Mouse (Mus musculus) lung, postnatal 0 days (tissue): Measurements from ENCODE around the gene Ndufa5. TPM values are rescaled to one million over a fixed set of nuclear protein-coding genes. Genes with fewer than 3 reads are reported as not detected.

Experiments used
- ATAC-seq: fragments of 200-750 bp; cut with Nextera tagmentation; 2 replicates; pipeline ENCODE4 v1.8.0; 2017; ENCODE audit warnings: moderate library complexity
- DNase-seq: peaks from one replicate; pipeline ENCODE4 v3.0.0-alpha.2; 2016; ENCODE audit warnings: low spot score
- H3K27ac ChIP-seq: fragments of 300-500 bp; sonication (generic); 2 replicates; pipeline ENCODE4 v1.5.1; 2014; ENCODE audit warnings: antibody characterized with exemption, mild to moderate bottlenecking, low read length, mixed read lengths
- H3K27me3 ChIP-seq: fragments of 300-500 bp; sonication (generic); replicated peaks from 2 replicates; pipeline ENCODE4 v1.6.1; 2014; ENCODE audit warnings: low read length, mixed read lengths; ENCODE audit not compliant: insufficient read depth
- H3K36me3 ChIP-seq: fragments of 300-500 bp; sonication (generic); 2 replicates; pipeline ENCODE4 v1.6.1; 2014; ENCODE audit warnings: low read length, mixed read lengths; ENCODE audit not compliant: insufficient read depth
- H3K4me1 ChIP-seq: fragments of 300-500 bp; sonication (generic); 2 replicates; pipeline ENCODE4 v1.6.1; 2014; ENCODE audit warnings: antibody characterized with exemption, low read depth, low read length, mixed read lengths; ENCODE audit not compliant: insufficient read depth
- H3K4me2 ChIP-seq: fragments of 300-500 bp; sonication (generic); replicated peaks from 2 replicates; pipeline ENCODE4 v1.6.1; 2014; ENCODE audit warnings: low read depth, mild to moderate bottlenecking, low read length, moderate library complexity, mixed read lengths
- H3K4me3 ChIP-seq: fragments of 300-500 bp; sonication (generic); 2 replicates; pipeline ENCODE4 v1.5.1; 2014; ENCODE audit warnings: low read depth, low read length
- H3K9ac ChIP-seq: fragments of 300-500 bp; sonication (generic); replicated peaks from 2 replicates; pipeline ENCODE4 v1.6.1; 2014; ENCODE audit warnings: low read depth, mild to moderate bottlenecking
- H3K9me3 ChIP-seq: fragments of 300-500 bp; sonication (generic); 2 replicates; pipeline ENCODE4 v1.6.1; 2016; ENCODE audit warnings: low read length, mixed read lengths
- CTCF ChIP-seq: IDR thresholded peaks from 2 replicates; pipeline ENCODE4 v1.5.1; 2016; ENCODE audit warnings: antibody characterized with exemption, mild to moderate bottlenecking
- EP300 ChIP-seq: IDR thresholded peaks from 2 replicates; pipeline ENCODE4 v1.6.1; 2016; ENCODE audit warnings: antibody characterized with exemption, mild to moderate bottlenecking, control low read depth
- WGBS: fragments of 180-500 bp; shearing (Covaris S2); extraction: QIAGEN DNeasy Blood & Tissue Kit; methylation state at CpG from one replicate; pipeline ENCODE4 v1.1.7; 2014; 5-methylcytosine and 5-hydroxymethylcytosine counted together
- polyA plus RNA-seq: library from polyadenylated mRNA; unstranded; fragments of >200 nt; fragmentation: Nextera tagmentation; extraction: Ambion mirVana; gene quantifications from 2 replicates; pipeline ENCODE4 v1.2.1, GENCODE M21; 2015

The Ndufa5 gene
- polyA plus RNA-seq, 1 experiment from 2014 or later = 244 TPM

DNA sequence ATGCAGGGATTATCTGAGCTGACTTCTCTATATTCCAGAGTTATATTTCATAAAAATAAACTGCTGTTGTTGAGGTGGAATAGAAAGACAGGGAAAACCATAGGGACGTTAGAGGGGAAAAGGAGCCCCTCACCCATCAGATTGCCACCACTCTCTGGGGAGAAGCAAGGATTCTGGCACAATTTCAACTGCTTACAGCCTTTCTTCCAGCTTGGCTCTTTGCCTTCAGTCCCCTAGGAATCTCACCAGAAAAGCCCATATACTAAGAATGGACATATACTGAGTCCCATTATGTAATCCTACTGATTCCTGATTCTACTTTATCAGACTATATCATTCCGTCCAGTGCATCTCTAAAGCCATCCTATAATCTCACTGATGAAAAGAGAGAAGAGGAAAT, 23.7 kb downstream of the Ndufa5 start:
- no peak overlapping the region for H3K27ac ChIP-seq
- TF ChIP-seq CTCF (no peak), EP300 (no peak)
- no peaks in the 10 kb centered on the region for H3K27me3 ChIP-seq
- ATAC-seq = no peak
- no peak overlapping the region for H3K9ac ChIP-seq
- H3K4me3 ChIP-seq = no peak overlapping the region
- DNase-seq = no peak
- H3K9me3 ChIP-seq = no peaks in the 10 kb centered on the region
- no peak overlapping the region for H3K4me2 ChIP-seq
- H3K4me1 ChIP-seq = no peaks in the 10 kb centered on the region
- WGBS = 55% methylated on average over 2 of the region's 2 CpGs
- H3K36me3 ChIP-seq = no peaks in the 10 kb centered on the region

DNA sequence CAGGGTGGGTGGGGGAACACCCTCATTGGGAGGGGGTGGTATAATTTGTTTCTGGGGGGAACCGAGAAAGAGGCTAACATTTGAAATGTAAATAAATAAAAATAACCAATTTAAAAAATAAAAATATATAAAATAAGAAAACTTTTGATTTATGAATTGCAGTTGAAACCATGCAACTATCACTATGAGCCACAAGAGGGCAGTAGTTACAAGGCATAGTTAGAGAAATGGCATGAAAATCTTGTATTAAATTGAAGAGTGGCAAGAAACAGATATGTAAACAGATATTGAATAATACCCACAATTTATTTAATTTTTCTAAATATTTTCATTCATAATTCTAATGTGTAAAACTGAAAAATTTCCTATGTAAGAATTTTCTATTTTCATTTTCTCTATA, 37.5 kb downstream of the Ndufa5 start:
- H3K4me1 ChIP-seq = no peaks in the 10 kb centered on the region
- DNase-seq = peak; percentile 58
- ATAC-seq = no peak
- H3K9ac ChIP-seq = no peak overlapping the region
- TF ChIP-seq EP300 (no peak), CTCF (peak; percentile 70)
- no peak overlapping the region for H3K27ac ChIP-seq
- H3K36me3 ChIP-seq = no peaks in the 10 kb centered on the region
- H3K9me3 ChIP-seq = no peaks in the 10 kb centered on the region
- no peak overlapping the region for H3K4me2 ChIP-seq
- no peaks in the 10 kb centered on the region for H3K27me3 ChIP-seq
- H3K4me3 ChIP-seq = no peak overlapping the region
- 3% methylated on average over 1 of the region's 1 CpGs for WGBS

DNA sequence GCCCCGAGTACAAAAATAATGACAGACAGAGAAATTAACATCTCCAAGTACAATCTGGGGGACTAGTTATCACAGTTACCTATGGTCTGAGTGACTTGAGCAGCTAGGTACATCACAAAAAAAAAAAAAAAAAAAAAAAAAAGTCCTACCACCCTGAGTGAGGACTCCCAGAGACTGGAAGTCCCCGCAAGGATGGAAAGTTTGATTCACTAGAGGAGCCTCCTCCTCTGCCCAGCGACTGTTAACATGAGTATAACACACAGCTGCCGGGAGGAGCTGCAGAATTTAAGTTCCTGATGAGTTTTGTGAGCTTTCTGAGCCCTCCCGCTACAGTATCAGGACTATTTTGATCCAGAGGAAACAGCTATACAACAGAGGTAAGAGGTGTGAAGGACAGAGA, 41.3 kb downstream of the Ndufa5 start:
- ATAC-seq = no peak
- no peak overlapping the region for H3K9ac ChIP-seq
- H3K4me2 ChIP-seq = no peak overlapping the region
- WGBS = 67% methylated on average over 5 of the region's 5 CpGs
- no peaks in the 10 kb centered on the region for H3K4me1 ChIP-seq
- no peaks in the 10 kb centered on the region for H3K36me3 ChIP-seq
- TF ChIP-seq EP300 (no peak), CTCF (no peak)
- no peaks in the 10 kb centered on the region for H3K27me3 ChIP-seq
- H3K9me3 ChIP-seq = no peaks in the 10 kb centered on the region
- DNase-seq = no peak
- H3K27ac ChIP-seq = no peak overlapping the region
- H3K4me3 ChIP-seq = no peak overlapping the region

DNA sequence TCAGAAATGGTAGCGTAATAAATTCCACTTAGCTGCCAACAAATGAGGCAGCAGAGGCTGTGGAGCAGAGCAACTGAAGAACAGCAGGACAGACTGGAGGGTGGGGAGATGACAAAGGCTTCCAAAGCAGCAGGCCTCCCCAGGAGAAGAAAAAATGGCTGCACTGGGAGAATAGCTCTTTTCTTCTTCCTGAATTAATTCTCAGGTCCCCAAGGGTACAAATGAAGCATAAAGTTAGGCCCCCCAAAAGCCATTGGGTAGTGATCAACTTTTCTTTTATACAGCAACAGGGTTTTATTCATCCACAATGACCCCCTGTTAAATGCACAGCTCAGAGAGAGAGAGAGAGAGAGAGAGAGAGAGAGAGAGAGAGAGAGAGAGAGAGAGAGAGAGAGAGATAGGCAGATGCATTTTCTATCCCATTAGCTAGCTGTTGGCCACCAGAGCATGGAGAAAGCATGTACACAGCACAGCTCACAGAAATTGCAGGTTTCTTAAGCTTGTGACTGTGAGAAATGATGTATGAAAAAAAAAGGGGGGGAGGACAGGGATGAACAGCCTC, 57.2 kb downstream of the Ndufa5 start:
- DNase-seq (no peak), ATAC-seq (no peak)
- H3K4me1 ChIP-seq = no peaks in the 10 kb centered on the region
- H3K4me2 ChIP-seq = no peak overlapping the region
- H3K36me3 ChIP-seq = no peaks in the 10 kb centered on the region
- TF ChIP-seq CTCF (no peak), EP300 (no peak)
- 82% methylated on average over 1 of the region's 1 CpGs for WGBS
- H3K27me3 ChIP-seq = no peaks in the 10 kb centered on the region
- H3K4me3 ChIP-seq = no peak overlapping the region
- H3K9me3 ChIP-seq = no peaks in the 10 kb centered on the region
- no peak overlapping the region for H3K27ac ChIP-seq
- no peak overlapping the region for H3K9ac ChIP-seq

DNA sequence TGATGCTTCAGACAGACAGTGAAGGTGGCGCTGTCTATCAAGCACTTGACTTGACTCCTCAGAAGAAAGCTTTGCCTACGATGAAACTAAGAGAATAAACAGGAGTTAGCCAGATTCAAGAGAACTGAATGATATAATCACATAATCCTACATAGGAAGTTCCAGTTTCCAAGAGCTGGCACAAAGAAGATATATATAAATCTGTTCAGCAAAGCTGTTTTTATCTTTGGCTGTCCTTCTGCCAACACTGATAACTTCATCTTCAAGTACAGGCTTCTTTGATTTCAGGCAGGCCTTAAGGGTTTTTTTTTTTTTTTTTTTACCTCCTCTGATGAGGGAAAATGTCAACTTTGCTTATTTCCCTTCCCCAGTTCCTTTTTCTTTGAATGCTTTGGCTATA, 57.7 kb downstream of the Ndufa5 start:
- no peaks in the 10 kb centered on the region for H3K36me3 ChIP-seq
- H3K4me1 ChIP-seq = no peaks in the 10 kb centered on the region
- no peak overlapping the region for H3K4me3 ChIP-seq
- no peaks in the 10 kb centered on the region for H3K27me3 ChIP-seq
- H3K27ac ChIP-seq = no peak overlapping the region
- TF ChIP-seq EP300 (no peak), CTCF (no peak)
- H3K9me3 ChIP-seq = no peaks in the 10 kb centered on the region
- no peak for DNase-seq
- 87% methylated on average over 2 of the region's 2 CpGs for WGBS
- no peak overlapping the region for H3K4me2 ChIP-seq
- H3K9ac ChIP-seq = no peak overlapping the region
- ATAC-seq = no peak

Other genes starting within 250 kb of the Ndufa5 start
- gene Iqub, start 12.9 kb downstream of the Ndufa5 start, polyA plus RNA-seq = 1.9 and 2.6 TPM in 2 replicates
- 0.02 and 0.07 TPM in 2 replicates for gene Asb15, start 131 bp upstream of the Ndufa5 start, polyA plus RNA-seq
- gene Lmod2, start 69.7 kb upstream of the Ndufa5 start, polyA plus RNA-seq = 0.47 and 0.83 TPM in 2 replicates
- gene Wasl, start 137.0 kb upstream of the Ndufa5 start, polyA plus RNA-seq = 88.3 and 93.5 TPM in 2 replicates
- not detected in 2 replicates for gene Hyal6, start 205.2 kb upstream of the Ndufa5 start, polyA plus RNA-seq
- gene Hyal4, start 220.3 kb upstream of the Ndufa5 start, polyA plus RNA-seq = not detected in 2 replicates